In the genomic region with DNA sequence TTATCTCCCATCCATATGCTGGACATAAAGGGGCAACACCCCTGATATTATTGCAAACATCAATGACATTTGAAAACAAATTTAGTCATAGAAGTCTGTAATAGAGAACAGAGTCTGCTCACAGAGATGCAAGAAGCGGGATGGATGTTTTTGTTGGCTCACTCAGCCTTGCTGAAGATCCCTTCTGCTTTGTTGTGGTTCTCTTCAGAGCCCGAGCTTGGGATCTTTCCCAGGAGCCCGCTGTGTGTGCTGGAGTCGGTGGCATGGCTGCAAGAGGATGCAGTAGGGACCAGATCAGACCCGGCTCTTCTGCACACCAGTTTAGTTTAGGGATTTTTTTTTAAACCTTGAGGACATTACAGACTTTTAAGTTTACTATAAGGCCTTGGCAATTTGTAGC, we compare ENCODE assay signal across 19 mouse cellular contexts. TPM values are rescaled to one million over a fixed set of nuclear protein-coding genes. Genes with fewer than 3 reads are reported as not detected.
DNase-seq lines count a peak whose midpoint lies in the region; ATAC-seq lines count a peak whose summit lies in the region.
"Had no signal": no experiment of that assay in that cellular context is flagged by ENCODE, and none has a peak within 500 bp of the region (broad histone marks: within the 10 kb centered on the region; RNA-seq: fewer than 3 reads in every experiment).

No protein-coding gene starts in this region.

- H3K9ac ChIP-seq in hindbrain, embryonic 16.5 days (ENCODE audit: low read depth, low read length): no peak overlapping the region
- H3K9ac ChIP-seq: heart, embryonic 13.5 days; limb, embryonic 12.5 days; liver, embryonic 13.5 days; midbrain, embryonic 12.5 days; neural tube, embryonic 13.5 days had no signal

- 79% methylated on average over 5 of the region's 5 CpGs for WGBS in hindbrain, embryonic 16.5 days

- no peak overlapping the region for H3K4me3 ChIP-seq in hindbrain, embryonic 16.5 days (ENCODE audit: low read length)
- H3K4me3 ChIP-seq: heart, embryonic 13.5 days; hindbrain, embryonic 10.5 days; left cerebral cortex, adult 2 months; limb, embryonic 12.5 days; liver, embryonic 13.5 days; midbrain, embryonic 12.5 days; neural tube, embryonic 13.5 days had no signal

- no peak overlapping the region for H3K4me2 ChIP-seq in hindbrain, embryonic 16.5 days (ENCODE audit: low read length)
- H3K4me2 ChIP-seq: heart, embryonic 13.5 days; limb, embryonic 12.5 days; liver, embryonic 13.5 days; midbrain, embryonic 12.5 days; neural tube, embryonic 13.5 days had no signal

- H3K36me3 ChIP-seq in hindbrain, embryonic 16.5 days (ENCODE audit: control insufficient read depth, insufficient read depth, low read length): no peaks in the 10 kb centered on the region
- H3K36me3 ChIP-seq: heart, embryonic 13.5 days; hindbrain, embryonic 10.5 days; limb, embryonic 12.5 days; liver, embryonic 13.5 days; midbrain, embryonic 12.5 days; neural tube, embryonic 13.5 days had no signal

- DNase-seq in heart, adult 11 months: peak; percentile 92
- no peak for DNase-seq in heart, postnatal 10 days
- peak; percentile 50 for DNase-seq in Muller cell, postnatal 12 days (ENCODE audit: inconsistent ontology term)
- DNase-seq in cerebellum, adult 11 months: peak; percentile 71
- DNase-seq in cerebellum, postnatal 14 days: peak; percentile 78 to 81
- DNase-seq in adrenal gland, adult (ENCODE audit: inconsistent age in 2 of 2, low spot score in 1 of 2): no peak
- no peak for DNase-seq in testis, postnatal 14 days (ENCODE audit: low spot score)
- DNase-seq: B cell, adult 2 months; kidney, adult 8-10 months; liver, embryonic 13.5 days; thymus, postnatal 4 days had no signal

- no peak overlapping the region for H3K27ac ChIP-seq in hindbrain, embryonic 16.5 days (ENCODE audit: low read depth, low read length)
- H3K27ac ChIP-seq: heart, embryonic 13.5 days; hindbrain, embryonic 10.5 days; left cerebral cortex, adult 2 months; limb, embryonic 12.5 days; liver, embryonic 13.5 days; midbrain, embryonic 12.5 days; neural tube, embryonic 13.5 days had no signal

- H3K4me1 ChIP-seq in hindbrain, embryonic 16.5 days (ENCODE audit: control insufficient read depth, insufficient read depth, low read depth, low read length): peaks cover 2% of the 10 kb centered on the region; the same call in 1 of the 2 replicates
- H3K4me1 ChIP-seq: heart, embryonic 13.5 days; limb, embryonic 12.5 days; liver, embryonic 13.5 days had no signal

- no peaks in the 10 kb centered on the region for H3K9me3 ChIP-seq in hindbrain, embryonic 16.5 days (ENCODE audit: control insufficient read depth, low read length)
- H3K9me3 ChIP-seq: heart, embryonic 13.5 days; hindbrain, embryonic 10.5 days; limb, embryonic 12.5 days; liver, embryonic 13.5 days; midbrain, embryonic 12.5 days; neural tube, embryonic 13.5 days had no signal

- no peaks in the 10 kb centered on the region for H3K27me3 ChIP-seq in hindbrain, embryonic 16.5 days (replicated peaks; ENCODE audit: control insufficient read depth, insufficient read depth, low read length)
- H3K27me3 ChIP-seq: heart, embryonic 13.5 days; limb, embryonic 12.5 days; liver, embryonic 13.5 days; midbrain, embryonic 12.5 days; neural tube, embryonic 13.5 days had no signal

- intact Hi-C loops in heart, postnatal 10 days (cut with DNase I): no loop called here

- ATAC-seq in hindbrain, embryonic 16.5 days: no peak
- ATAC-seq: inflammation-experienced regulatory T-cells, adult 6 months had no signal

RNA-seq across cellular contexts. Expression of gene Rab30, which starts 54.3 kb away (rescaled TPM):
- total RNA-seq in heart, postnatal 10 days (2021): 10 to 100 TPM; 17.3 to 18.6 TPM
- polyA plus RNA-seq in hindbrain, embryonic 16.5 days (2015; fragmentation: Nextera tagmentation; extraction: Ambion mirVana): 22.1 and 24.7 TPM in 2 replicates

Comparison
In these comparisons a context has a peak if more than half of its experiments do, and no peak if none do; other contexts are left out.
1. DNase-seq: peak in heart, adult 11 months (single experiment), Muller cell, postnatal 12 days (single experiment), cerebellum, adult 11 months (single experiment) and cerebellum, postnatal 14 days (2 of 2); none in heart, postnatal 10 days (0 of 2), adrenal gland, adult (0 of 2) and testis, postnatal 14 days (single experiment).